Mouse (Mus musculus) heart, embryonic 10.5 days (tissue): ENCODE measurements at regions not wholly inside any gene's neighbourhood (a gene's known extent, or its start where the extent isn't known, plus 50 kb on each side); places are given as distances from the start of the nearest gene placed in this dataset.
A peak's percentile ranks its signal among the peaks of the same experiment; 100 is the strongest.

Source experiments
- DNase-seq: peaks from one replicate; pipeline ENCODE4 v3.0.0-alpha.2; 2017; ENCODE audit warnings: low spot score
- H3K27ac ChIP-seq: fragments of 300-500 bp; sonication (generic); 2 replicates; pipeline ENCODE4 v1.5.1; 2016; ENCODE audit warnings: mild to moderate bottlenecking
- H3K27me3 ChIP-seq: fragments of 300-500 bp; sonication (generic); 2 replicates; pipeline ENCODE4 v1.6.1; 2016; ENCODE audit warnings: mild to moderate bottlenecking; ENCODE audit not compliant: poor library complexity, insufficient read depth, severe bottlenecking
- H3K36me3 ChIP-seq: fragments of 300-500 bp; sonication (generic); 2 replicates; pipeline ENCODE4 v1.6.1; 2016; ENCODE audit warnings: mild to moderate bottlenecking, moderate library complexity
- H3K4me1 ChIP-seq: fragments of 300-500 bp; sonication (generic); 2 replicates; pipeline ENCODE4 v1.6.1; 2016; ENCODE audit warnings: mild to moderate bottlenecking
- H3K4me3 ChIP-seq: fragments of 300-500 bp; sonication (generic); 2 replicates; pipeline ENCODE4 v1.5.1; 2016; ENCODE audit warnings: mild to moderate bottlenecking, moderate library complexity
- H3K9me3 ChIP-seq: fragments of 300-500 bp; sonication (generic); 2 replicates; pipeline ENCODE4 v1.6.1; 2016; ENCODE audit warnings: mild to moderate bottlenecking, moderate library complexity
- WGBS: fragments of 180-500 bp; shearing (Covaris S2); methylation state at CpG from one replicate; pipeline ENCODE4 v1.1.7; 2016; 5-methylcytosine and 5-hydroxymethylcytosine counted together

GRCm38 (mm10) chr10:118501571-118501970, 60.7 kb downstream of the Ifng start:
- no peak overlapping the region for H3K27ac ChIP-seq
- no peaks in the 10 kb centered on the region for H3K9me3 ChIP-seq
- WGBS: 71% methylated on average over 3 of the region's 3 CpGs
- no peaks in the 10 kb centered on the region for H3K36me3 ChIP-seq
- no peak for DNase-seq
- H3K4me3 ChIP-seq: no peak overlapping the region
- no peaks in the 10 kb centered on the region for H3K4me1 ChIP-seq
- H3K27me3 ChIP-seq: no peaks in the 10 kb centered on the region

GRCm38 (mm10) chr10:118504811-118505210, 64.0 kb downstream of the Ifng start:
- Histone ChIP-seq H3K36me3 (no peaks in the 10 kb centered on the region), H3K27ac (no peak overlapping the region), H3K9me3 (no peaks in the 10 kb centered on the region), H3K4me1 (peaks cover 7% of the 10 kb centered on the region; the same call in 1 of the 2 replicates), H3K27me3 (no peaks in the 10 kb centered on the region), H3K4me3 (no peak overlapping the region)
- WGBS: 78% methylated on average over 4 of the region's 4 CpGs
- no peak for DNase-seq

GRCm38 (mm10) chr10:118506154-118506553, 65.3 kb downstream of the Ifng start:
- 71% methylated on average over 4 of the region's 4 CpGs for WGBS
- Histone ChIP-seq H3K4me1 (peaks cover 7% of the 10 kb centered on the region; the same call in 1 of the 2 replicates), H3K36me3 (no peaks in the 10 kb centered on the region), H3K4me3 (no peak overlapping the region), H3K27me3 (no peaks in the 10 kb centered on the region), H3K27ac (no peak overlapping the region), H3K9me3 (no peaks in the 10 kb centered on the region)
- DNase-seq: no peak

- H3K36me3 ChIP-seq: no peaks in the 10 kb centered on the region
- peak overlapping the region; percentile 62; the same call in 1 of the 2 replicates for H3K27ac ChIP-seq
- H3K4me3 ChIP-seq: no peak overlapping the region
- no peaks in the 10 kb centered on the region for H3K9me3 ChIP-seq
- H3K4me1 ChIP-seq: peaks cover 7% of the 10 kb centered on the region; the same call in 1 of the 2 replicates
- 61% methylated on average over 2 of the region's 2 CpGs for WGBS
- no peak for DNase-seq
- no peaks in the 10 kb centered on the region for H3K27me3 ChIP-seq
These were observed 66.8 kb downstream of the Ifng start for GRCm38 (mm10) chr10:118507630-118508029.

- Histone ChIP-seq H3K27ac (no peak overlapping the region), H3K36me3 (no peaks in the 10 kb centered on the region), H3K4me3 (no peak overlapping the region), H3K27me3 (no peaks in the 10 kb centered on the region), H3K9me3 (no peaks in the 10 kb centered on the region), H3K4me1 (no peaks in the 10 kb centered on the region)
- DNase-seq: no peak
- WGBS: 96% methylated on average over 3 of the region's 3 CpGs
These were observed 76.0 kb downstream of the Ifng start for GRCm38 (mm10) chr10:118516839-118517238.

- no peaks in the 10 kb centered on the region for H3K9me3 ChIP-seq
- no peaks in the 10 kb centered on the region for H3K4me1 ChIP-seq
- H3K4me3 ChIP-seq: no peak overlapping the region
- no peaks in the 10 kb centered on the region for H3K27me3 ChIP-seq
- no peaks in the 10 kb centered on the region for H3K36me3 ChIP-seq
- no peak for DNase-seq
- H3K27ac ChIP-seq: no peak overlapping the region
- WGBS: 62% methylated on average over 2 of the region's 2 CpGs
These were observed 77.1 kb downstream of the Ifng start for GRCm38 (mm10) chr10:118517995-118518394.

- no peaks in the 10 kb centered on the region for H3K9me3 ChIP-seq
- no peaks in the 10 kb centered on the region for H3K27me3 ChIP-seq
- H3K4me3 ChIP-seq: no peak overlapping the region
- H3K27ac ChIP-seq: no peak overlapping the region
- H3K36me3 ChIP-seq: no peaks in the 10 kb centered on the region
- H3K4me1 ChIP-seq: no peaks in the 10 kb centered on the region
- peak; percentile 0 for DNase-seq
- WGBS: 12% methylated on average over 1 of the region's 1 CpGs
These were observed 105.1 kb downstream of the Ifng start for GRCm38 (mm10) chr10:118545966-118546365.

GRCm38 (mm10) chr10:118550201-118550600, 109.4 kb downstream of the Ifng start:
- H3K4me1 ChIP-seq: no peaks in the 10 kb centered on the region
- H3K27me3 ChIP-seq: no peaks in the 10 kb centered on the region
- DNase-seq: peak; percentile 68
- no peak overlapping the region for H3K27ac ChIP-seq
- no peaks in the 10 kb centered on the region for H3K9me3 ChIP-seq
- no peaks in the 10 kb centered on the region for H3K36me3 ChIP-seq
- H3K4me3 ChIP-seq: no peak overlapping the region
- WGBS: 66% methylated on average over 4 of the region's 4 CpGs

GRCm38 (mm10) chr10:118558848-118559247, 118.0 kb downstream of the Ifng start:
- no peaks in the 10 kb centered on the region for H3K36me3 ChIP-seq
- no peak overlapping the region for H3K4me3 ChIP-seq
- WGBS: 59% methylated on average over 6 of the region's 6 CpGs
- no peak for DNase-seq
- no peaks in the 10 kb centered on the region for H3K4me1 ChIP-seq
- H3K9me3 ChIP-seq: no peaks in the 10 kb centered on the region
- H3K27me3 ChIP-seq: no peaks in the 10 kb centered on the region
- no peak overlapping the region for H3K27ac ChIP-seq

GRCm38 (mm10) chr10:118564041-118564440, 123.2 kb downstream of the Ifng start:
- H3K27ac ChIP-seq: no peak overlapping the region
- DNase-seq: no peak
- no peaks in the 10 kb centered on the region for H3K9me3 ChIP-seq
- no peak overlapping the region for H3K4me3 ChIP-seq
- no peaks in the 10 kb centered on the region for H3K36me3 ChIP-seq
- H3K4me1 ChIP-seq: peaks cover 6% of the 10 kb centered on the region
- no peaks in the 10 kb centered on the region for H3K27me3 ChIP-seq
- 77% methylated on average over 8 of the region's 8 CpGs for WGBS

GRCm38 (mm10) chr10:118564528-118565268, 123.9 kb downstream of the Ifng start:
- Histone ChIP-seq H3K27me3 (no peaks in the 10 kb centered on the region), H3K27ac (no peak overlapping the region), H3K9me3 (no peaks in the 10 kb centered on the region), H3K36me3 (no peaks in the 10 kb centered on the region), H3K4me1 (peaks cover 12% of the 10 kb centered on the region), H3K4me3 (no peak overlapping the region)
- 81% methylated on average over 16 of the region's 16 CpGs for WGBS
- no peak for DNase-seq

- peak overlapping the region; percentile 70 for H3K27ac ChIP-seq
These were observed 127.8 kb downstream of the Ifng start for GRCm38 (mm10) chr10:118568617-118569016.

GRCm38 (mm10) chr10:118569424-118569823, 128.6 kb downstream of the Ifng start:
- H3K9me3 ChIP-seq: no peaks in the 10 kb centered on the region
- H3K4me1 ChIP-seq: peaks cover 28% of the 10 kb centered on the region
- DNase-seq: peak; percentile 79
- H3K4me3 ChIP-seq: no peak overlapping the region
- H3K27ac ChIP-seq: peak overlapping the region; percentile 70
- H3K27me3 ChIP-seq: no peaks in the 10 kb centered on the region
- WGBS: 14% methylated on average over 8 of the region's 8 CpGs
- no peaks in the 10 kb centered on the region for H3K36me3 ChIP-seq

More at GRCm38 (mm10) chr10:118568617-118569016, 127.8 kb downstream of the Ifng start:
- no peaks in the 10 kb centered on the region for H3K9me3 ChIP-seq
- WGBS: 78% methylated on average over 10 of the region's 10 CpGs
- no peaks in the 10 kb centered on the region for H3K36me3 ChIP-seq
- H3K27me3 ChIP-seq: no peaks in the 10 kb centered on the region
- H3K4me1 ChIP-seq: peaks cover 30% of the 10 kb centered on the region
- no peak overlapping the region for H3K4me3 ChIP-seq
- no peak for DNase-seq

- Histone ChIP-seq H3K4me3 (no peak overlapping the region), H3K27me3 (no peaks in the 10 kb centered on the region), H3K27ac (no peak overlapping the region), H3K4me1 (peaks cover 28% of the 10 kb centered on the region), H3K9me3 (no peaks in the 10 kb centered on the region), H3K36me3 (no peaks in the 10 kb centered on the region)
- no peak for DNase-seq
- WGBS: 81% methylated on average over 3 of the region's 3 CpGs
These were observed 132.4 kb downstream of the Ifng start for GRCm38 (mm10) chr10:118573247-118573646.
